Mouse (Mus musculus): ENCODE results near the gene Gm20388.
A peak's percentile ranks its signal among the peaks of the same experiment; 100 is the strongest.

Gm20388 gene

DNA sequence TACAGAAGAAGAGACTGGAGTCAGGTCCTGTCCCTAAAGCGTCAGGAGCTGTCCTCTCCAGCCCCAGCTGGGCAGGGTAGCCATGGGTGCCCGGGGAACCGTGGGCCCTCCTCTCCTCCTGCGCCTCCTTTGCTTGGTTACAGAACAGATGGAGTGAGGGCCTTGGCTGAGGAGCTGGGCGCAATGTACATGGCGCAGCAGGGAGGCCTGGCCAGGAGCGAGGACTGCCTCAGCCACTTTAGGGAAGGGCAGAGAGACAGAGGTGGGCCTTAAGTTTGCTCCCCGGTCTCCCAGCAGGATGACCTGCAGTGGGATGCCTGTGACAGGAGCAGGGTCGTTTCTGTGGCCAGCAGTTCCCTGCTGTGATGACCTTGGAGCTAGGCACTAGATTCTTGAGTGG is 381.0 kb downstream of the Gm20388 start:
- DNase-seq (ENCODE audit: low spot score), result no peak

DNA sequence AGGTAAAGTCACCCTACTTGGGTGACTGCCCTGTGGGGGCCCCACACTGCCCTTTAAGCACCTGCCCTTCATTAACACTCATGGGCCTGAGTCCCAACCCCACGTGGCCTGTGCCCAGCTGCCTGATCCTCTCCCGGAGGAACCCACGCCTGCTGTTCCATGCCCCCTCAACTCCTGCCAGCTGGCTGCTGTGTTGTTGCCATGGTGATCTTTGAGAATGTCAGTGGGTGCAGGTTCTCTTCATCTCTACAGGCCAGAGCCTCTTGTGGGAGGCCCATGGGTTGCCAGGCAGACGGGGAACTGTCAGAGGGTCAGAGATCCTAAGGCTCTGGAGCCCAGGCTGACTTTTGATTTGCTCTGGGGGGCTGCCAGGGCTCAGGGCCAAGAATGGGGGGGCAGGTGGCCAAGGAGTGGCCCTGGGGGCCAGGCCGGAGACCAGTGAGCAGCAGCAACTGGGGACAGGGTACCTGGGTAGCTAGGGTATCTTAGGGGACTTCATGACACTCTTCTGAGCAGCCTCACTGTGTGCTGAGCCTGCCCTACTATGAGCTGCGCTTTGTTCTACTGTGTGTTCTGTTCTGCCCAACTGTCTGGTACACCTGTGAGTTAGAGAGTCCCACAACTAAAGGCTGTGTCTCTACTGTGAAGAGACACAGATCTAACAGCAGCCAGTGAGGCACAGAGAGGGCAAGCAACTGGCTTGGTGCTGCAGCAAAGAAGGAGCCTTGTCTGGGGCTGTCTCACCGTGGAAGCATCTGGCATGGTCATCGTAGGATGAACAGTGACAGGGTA is 381.9 kb downstream of the Gm20388 start:
- peak; percentile 69 for DNase-seq (ENCODE audit: low spot score)

DNA sequence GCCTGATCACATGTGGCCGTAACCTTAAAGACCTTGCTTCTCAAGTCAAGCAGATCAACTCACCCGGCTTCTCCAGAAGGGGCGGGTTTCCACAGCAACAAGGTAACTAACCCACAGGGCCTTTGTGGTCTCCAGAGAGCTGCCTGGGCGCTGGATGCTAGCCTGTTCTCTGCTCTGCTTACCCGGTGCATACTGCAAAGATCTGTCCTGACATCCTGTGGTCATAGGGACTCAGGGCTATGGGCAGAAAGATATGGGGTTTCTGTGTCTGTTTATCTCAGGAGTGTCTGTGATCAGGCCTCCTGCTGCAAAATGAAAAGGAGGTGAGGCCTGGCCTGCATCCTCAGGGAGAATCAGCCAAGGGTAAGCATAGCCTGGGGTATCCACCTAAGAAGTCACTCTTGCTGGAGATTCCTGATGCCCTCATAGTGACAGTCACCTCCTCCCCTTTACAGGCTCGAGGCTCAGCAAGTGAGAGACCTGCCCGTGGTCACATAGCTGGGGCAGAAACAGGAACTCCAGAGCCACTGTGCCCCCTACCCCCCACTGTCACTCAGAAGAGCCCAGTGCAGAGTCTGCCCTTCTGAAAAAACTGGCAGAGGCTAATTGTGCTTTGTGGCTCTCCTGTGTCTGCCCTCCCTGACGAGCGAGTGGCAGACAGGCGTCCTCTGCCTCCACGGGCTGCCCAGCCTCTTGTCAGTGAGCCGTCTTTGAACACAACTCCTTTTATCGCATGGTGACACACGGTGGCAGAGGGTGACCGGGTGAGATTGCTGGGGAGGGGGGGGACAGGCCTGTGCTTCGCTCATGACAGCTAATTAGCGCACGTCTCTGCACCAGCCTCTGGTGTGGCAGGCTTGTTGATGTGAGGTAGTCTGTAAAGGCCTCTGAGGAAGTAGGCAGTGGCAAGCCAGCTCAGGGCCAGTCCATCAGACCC is 383.0 kb downstream of the Gm20388 start:
- DNase-seq (ENCODE audit: low spot score), result no peak

DNA sequence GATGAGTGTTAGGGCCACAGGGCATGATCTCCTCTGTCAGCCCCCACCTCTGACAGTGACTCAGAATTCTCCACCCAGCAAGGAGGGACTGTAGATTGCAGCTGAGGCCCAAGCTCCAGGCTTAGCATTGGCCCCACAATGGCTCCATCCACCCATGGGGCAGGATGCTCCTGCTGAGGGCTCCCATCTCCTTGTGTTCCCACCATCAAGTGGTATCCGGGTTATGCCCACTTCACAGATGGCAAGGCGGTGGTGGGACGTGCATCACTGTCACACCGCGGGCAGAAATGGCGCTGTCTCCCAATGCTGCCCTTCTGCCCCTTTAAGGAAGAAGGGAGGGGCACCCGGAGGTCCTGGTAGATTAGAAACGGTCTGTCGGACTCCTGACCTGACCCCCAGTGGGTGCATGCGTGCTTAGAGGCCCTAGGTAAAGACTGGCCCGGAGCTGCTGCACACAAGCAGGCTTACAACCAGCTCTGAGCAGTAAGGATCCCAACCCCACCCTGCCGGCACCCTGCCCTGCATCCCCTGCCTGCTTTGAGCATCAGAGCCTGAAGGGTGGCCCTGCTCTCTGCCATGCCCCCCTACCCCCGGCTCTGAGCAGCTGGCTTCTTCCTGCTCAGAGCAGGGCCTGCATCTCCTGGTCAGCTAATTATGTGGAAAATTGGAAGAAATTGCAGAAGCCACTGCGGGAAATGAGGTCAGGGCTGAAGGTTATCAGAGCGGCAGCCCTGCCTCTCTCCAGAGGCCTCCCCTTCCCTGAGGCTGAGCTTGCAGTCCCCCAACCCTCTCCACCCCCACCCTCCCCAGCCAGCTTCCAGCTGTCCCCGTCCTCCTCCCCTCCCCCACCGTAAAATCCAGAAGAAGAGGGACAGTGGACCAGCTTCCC is 384.6 kb downstream of the Gm20388 start:
- DNase-seq (ENCODE audit: low spot score), result no peak

DNA sequence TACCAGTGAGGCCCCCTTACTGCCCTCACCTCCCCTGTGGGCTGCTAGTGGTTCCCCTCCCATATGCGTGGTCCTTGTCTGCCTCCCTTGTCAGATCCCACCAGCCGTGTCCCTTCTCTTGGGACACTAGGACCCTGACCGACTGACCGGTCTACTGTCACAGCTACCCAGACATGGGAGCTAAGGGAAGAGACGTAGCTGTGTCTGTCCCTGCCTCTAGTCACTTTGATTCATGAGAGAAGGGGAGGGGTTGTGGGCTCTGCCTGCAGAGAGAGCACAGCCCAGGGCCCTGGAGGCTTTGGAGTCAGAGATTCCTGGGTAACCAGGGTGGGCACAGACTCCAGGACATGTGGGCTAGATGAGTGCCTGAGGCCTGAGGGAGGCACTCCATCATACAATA is 386.4 kb downstream of the Gm20388 start:
- no peak for DNase-seq (ENCODE audit: low spot score)

DNA sequence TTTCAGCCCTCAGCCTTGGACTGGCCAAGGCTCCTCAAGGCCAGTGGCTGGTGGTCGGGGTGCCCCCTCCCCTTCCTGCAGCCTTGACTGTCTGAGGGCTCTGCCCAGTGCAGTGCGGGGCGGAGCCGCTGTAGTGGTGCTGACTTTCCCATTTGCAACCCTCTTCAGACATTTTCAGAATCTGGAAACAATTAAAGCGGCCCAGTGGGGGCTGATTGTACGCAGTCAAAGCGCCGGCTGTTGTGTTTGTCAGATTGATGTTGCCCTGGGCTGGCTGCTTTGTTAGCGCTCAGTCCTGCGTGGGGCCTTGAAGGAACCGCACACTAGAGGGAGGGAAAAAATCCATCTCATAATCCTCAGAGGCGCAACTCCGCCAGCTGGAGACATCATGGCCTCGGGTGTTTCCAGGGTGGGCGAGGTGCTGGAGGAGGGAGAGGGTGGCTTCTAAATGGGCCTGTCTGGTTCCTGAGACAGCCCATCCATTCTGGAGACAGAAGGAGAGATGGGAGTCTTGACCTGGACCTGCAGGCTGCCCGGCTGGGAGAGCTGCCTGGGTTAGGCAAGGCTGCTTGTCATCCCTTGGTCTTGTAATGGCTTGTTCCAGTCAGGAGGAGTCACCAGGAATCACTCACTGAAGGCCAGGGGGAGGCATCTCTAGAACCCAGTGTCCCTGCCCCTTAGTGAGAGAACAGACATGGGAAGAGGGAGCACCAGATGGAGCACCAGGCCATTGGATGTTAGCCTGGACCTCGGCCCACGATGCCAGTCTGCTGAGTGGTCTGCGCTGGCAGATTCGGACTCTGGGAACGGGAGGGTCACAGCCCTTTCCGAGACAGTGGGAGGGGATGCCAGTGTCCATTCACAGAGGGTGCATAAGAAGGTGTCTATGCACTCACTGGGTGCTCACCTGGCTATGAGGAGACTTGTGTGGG is 388.2 kb downstream of the Gm20388 start:
- no peak for DNase-seq (ENCODE audit: low spot score)

DNA sequence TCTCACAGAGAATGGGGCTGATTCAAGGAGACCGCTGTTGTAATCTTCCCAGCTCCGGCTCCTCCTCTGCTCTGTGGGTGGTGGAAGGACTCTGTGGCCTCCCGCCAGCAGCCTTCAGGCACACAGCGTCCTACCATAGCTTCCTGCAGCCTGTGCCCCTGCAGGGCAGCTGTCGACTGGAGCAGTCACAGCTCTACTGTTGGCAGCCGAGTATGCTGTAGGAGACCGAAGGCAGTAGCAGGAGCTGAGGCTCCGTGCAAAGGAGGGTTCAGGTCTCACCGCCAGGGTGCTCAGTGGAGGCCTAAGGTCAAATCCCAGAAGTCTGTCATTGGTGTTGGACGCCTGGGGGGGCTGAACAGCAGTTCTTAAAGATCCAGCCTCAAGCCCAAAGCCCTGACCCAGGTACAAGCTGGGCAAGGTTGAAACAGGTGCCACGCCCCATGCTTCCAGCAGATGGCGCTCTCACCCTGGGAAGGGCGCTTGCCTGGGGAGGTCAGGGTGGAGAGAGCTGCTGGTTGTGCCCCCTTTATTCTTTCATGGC is 390.0 kb downstream of the Gm20388 start:
- DNase-seq (ENCODE audit: low spot score), result peak; percentile 85

DNA sequence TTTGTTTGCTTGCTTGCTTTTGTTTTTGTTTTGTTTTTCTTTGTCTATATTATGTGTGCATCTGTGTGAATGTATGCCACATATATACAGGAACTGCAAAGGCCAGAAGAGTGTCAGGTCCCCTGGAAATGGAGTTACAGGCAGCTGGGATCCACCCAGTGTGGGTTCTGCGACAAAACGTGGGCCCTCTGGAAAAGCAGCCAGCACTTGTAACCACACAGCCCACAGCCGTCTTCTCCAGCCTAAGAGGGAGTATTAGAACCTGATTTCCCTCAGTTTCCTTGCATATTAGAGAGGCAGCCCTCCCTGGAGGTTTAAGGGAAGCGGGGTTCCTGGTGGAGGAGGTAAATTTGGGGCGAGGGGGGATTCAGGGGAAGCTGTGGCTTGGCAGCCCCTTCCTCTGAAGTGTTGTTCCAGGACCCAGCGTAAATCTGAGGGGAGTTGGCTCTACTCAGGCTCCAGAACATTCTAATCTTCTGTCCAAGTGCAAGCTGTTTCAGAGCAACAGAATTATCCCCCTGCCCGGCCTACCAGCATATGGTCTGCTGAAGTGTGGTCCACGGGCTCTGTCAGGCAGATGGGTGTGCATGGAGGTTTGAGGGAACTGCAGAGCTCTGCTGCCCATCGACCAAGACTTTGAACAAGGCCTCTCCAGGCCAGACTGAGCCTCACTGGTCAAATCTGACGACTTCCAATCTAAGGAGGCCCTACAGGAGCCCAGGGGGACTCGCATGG is 392.5 kb downstream of the Gm20388 start:
- DNase-seq (ENCODE audit: low spot score), result no peak

DNA sequence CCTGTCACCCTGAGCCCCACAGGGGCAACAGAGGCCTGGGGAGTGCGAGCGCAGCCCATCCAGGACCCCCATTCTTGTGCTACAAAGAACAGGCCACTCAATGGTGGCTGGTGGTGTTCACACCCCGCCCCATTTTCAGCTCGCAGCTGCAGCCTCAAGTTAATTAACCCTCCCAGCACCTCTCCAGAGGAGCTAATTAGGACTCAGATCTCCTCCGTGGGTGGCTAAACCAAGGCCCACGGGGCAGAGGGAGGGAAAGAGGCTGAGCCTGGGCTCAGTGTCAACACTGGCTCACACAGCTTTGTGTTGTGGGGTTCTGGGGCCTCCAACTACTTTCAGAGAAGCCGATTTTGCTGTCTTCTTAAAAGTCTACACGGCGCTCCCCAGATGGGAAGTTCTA is 393.5 kb downstream of the Gm20388 start:
- no peak for DNase-seq (ENCODE audit: low spot score)

DNA sequence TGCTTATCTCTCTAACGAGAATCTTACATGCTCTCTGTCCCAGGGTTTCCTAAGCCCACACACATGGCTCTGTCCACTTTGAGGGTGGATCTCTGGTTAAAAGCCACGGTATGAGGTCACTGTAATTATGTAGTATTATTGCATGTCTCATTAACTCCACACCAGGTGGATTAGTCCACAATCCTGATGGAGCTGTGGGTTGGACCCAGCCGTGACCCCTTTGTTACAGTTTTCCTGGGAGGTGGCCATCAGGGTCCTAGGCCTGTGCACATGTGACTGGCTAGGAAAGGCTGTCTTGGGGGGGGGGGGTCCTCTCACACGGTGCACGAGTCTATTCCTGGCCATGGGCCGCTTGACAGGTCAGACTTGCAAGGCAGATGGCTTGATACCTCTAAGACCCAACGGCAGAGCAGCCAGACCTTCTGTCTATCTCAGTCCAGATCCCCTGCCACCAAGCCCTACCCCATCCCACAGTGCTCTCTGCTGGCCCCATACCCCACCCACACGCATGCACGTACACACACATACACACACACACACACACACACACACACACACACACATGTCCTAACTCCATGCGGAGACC is 395.3 kb downstream of the Gm20388 start:
- DNase-seq (ENCODE audit: low spot score), result no peak

DNA sequence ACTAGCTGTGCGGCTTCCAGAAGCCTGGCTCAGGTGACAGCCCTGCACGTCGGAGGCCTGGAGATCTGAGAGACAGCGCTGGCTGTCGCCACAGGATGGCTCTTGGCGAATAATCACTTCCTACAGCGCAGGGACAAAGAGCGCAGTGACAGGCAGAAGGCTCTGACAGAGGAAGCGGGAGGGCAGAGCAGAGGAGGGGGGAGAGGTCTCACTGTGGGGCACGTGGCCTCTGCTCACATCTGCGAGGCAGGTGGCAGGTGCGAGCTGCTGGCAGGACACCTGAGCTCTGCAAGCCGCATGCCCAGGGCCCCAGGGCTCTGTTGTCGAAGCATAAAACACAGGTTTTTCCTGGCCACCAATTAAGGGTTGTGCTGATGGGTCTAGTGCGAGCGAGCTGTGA is 396.5 kb downstream of the Gm20388 start:
- DNase-seq (ENCODE audit: low spot score), result no peak

DNA sequence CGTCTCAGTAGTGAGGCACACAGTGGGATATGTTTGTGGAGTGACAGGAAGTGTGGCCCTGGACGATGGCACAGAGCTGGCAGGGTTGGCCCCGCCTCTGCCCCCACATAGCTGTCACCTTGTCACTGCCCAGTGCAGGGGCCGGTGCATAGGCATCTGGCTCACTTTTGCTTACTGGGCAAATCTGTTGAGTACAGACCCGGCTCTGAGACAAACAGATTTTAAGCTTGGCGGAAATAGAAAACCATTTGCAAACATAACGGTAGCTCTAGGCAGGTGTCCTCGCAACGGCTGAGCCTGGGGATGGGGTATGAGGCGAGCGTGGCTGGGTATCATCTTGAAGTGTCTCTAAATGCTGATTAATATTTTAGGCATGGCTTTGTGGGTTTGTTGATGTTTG is 396.9 kb downstream of the Gm20388 start:
- DNase-seq (ENCODE audit: low spot score), result no peak

DNA sequence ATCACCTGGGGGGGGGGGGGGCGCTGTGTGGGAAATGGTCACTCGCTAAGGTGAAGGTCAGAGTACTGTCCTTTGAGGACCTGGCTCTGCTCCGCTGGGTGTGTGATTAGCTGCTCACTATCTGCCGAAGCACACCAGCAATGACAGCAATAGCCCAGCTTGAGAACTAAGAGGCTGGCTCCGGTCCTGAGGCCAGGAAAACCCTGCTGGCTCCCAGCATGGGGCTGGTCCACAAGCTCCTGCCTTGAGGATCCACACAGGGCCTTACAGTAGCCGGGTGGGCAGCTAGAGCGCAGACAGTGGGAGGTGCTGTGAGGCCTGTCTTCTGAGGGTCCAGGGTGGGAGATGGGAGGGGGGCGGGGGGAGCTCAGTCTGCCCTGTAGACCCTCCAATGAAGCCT is 397.5 kb downstream of the Gm20388 start:
- no peak for DNase-seq (ENCODE audit: low spot score)

DNA sequence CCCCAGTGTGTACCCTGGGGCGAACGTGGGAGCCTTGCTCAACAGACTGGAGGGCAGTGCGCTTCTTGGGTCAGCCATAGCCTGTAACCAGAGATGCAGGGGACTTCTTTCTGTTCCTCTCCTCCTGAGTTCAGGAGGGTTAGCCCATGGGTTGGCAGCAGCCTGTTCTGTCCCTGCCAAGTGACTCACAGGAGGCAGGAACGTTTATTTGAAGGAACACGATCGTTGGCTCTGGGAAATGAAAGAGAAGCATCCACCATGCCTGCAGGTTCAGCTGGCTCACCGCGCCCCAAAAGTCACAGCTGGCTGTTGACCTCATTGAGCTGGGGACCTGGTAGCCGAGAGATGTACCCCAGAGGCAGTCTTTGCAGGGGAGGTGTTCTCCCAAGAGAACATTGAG is 397.9 kb downstream of the Gm20388 start:
- DNase-seq (ENCODE audit: low spot score), result peak; percentile 68

DNA sequence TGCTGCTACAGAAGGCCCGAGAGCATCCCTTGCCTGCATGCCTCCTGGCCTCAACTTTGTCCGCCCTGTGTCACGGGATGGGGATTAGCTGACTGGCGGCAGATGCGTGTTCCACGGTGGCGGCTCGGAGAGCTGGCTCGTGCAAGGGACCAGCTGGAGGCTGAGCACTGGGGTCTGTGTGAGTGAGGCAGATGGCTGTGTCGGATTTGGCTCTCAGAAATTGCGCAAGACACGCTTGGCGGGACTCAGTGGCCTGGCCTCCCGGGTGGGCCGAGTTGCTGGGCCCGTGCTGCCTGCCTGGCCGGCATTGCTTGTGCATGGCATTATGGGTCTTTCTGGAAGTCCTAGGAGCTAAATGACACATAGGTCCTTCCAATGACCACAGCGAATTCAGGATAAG is 398.7 kb downstream of the Gm20388 start:
- no peak for DNase-seq (ENCODE audit: low spot score)

DNA sequence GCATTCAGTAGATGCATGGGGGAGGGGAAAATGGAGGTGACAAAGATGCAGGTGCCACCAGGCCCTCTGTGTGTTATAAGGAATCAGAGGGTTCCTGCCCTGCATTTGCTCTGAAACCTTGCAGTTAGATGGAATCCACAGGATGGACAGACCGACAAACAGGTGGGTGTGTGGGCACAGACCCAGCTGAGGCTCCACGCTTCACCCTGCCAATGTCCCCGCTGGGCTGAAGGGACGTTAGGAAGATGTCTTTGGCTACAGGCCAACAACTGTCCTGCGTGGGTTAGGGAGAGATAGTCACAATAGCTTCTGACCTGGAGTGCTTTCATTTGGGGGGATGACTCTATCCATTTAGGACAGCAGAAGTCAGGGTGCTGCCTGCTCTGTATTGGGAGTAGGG is 399.4 kb downstream of the Gm20388 start:
- DNase-seq (ENCODE audit: low spot score), result no peak

DNA sequence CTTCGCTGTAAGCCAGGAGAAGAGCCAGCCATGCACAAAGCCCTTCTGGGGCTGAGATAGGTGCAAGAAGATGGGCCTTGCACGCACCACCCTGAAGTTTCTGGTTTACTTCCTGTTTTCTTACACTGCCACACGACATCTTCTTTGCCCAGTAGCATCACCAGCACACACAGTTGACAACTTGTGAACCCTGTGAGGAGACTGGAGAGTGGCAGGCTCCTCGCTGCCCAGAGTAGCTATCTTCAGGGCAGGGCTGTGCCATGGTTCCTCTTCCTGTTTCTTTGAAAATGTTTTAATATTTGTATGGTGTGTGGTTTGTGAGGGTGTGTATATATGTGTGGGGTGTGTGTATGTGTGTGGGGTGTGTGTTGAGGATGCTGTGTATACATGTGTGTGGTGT is 401.8 kb downstream of the Gm20388 start:
- no peak for DNase-seq (ENCODE audit: low spot score)

DNA sequence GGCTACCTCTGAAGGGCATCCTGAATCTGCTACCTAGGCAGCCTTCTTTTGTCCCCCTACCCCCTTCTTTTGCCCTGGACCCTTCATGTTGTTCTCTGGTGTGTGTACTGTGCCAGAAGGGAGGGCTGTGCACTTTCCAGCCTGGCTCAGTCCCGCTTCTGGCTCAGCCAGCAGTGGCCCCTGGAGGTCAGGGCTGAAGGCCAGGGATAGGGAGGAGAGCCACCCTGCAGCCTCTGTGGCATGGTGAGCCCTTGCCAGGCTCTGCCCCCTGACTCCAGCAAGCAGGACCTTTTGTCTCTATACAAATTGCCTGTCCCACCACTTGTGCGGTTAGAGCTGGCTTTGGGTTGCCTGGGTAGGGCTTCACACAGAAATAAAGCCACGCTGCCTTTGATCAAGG is 403.0 kb downstream of the Gm20388 start:
- DNase-seq (ENCODE audit: low spot score), result peak; percentile 17

DNA sequence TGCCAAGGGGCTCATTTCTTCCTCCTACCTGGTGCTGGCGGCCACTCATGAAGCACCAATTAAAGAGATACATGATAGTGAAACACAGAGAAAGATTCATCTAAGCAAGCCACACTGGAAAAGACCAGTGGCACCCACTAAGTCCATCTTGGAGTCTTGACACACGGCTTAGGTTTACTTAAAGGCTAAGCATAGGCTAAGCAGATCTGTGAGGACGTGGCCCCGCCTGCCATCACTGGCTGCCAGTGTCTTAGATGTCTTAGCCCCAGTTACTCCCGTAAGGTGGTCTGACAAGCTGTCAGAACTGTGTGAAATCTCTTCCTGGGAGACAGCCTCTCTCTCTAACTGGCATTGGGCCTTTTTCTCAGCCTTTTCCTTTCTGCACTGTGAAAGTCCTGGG is 404.3 kb downstream of the Gm20388 start:
- DNase-seq (ENCODE audit: low spot score), result no peak

DNA sequence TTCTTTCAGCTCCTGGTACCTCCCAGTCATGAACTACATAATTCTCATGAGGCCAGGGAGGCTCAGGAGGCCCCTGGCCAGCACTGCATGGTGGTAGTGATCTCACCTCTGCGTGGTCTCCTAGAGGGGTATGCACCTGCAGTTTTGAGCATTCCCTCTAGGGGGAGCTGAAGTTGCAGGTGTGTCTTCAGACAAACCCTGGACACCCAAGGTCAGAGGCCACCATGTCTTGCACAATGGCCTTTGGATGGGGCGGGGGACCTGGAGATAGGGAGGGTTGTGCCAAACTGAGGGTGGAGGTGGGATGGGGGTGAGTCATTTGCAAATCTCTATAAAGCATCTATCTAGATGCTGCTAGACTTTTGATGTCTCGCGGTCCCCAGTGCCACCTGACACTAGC is 405.0 kb downstream of the Gm20388 start:
- no peak for DNase-seq (ENCODE audit: low spot score)

Data from adipocyte (in vitro differentiated cells).